8 mouse cellular contexts compared by ENCODE assay signal in genomic region chrX:7696954-7697381, GRCm38 (mm10). TPM values are rescaled to one million over a fixed set of nuclear protein-coding genes. Genes with fewer than 3 reads are reported as not detected.
DNase-seq lines count a peak whose midpoint lies in the region; ATAC-seq and TF ChIP-seq lines count a peak whose summit lies in the region.

Gpkow (plus strand) TSS chrX:7697131.

- no peak for TF ChIP-seq EP300 in MEL (IDR thresholded peaks at IDR 0.05; ENCODE audit: low read depth in 1 of 2, low read length in 2 of 2)

- ATAC-seq in forebrain, postnatal 0 days = peak; percentile 98
- ATAC-seq in lung, embryonic 15.5 days (ENCODE audit: borderline replicate concordance, extremely low read depth, low FRiP score, low TSS enrichment) = peak; percentile 95

- TF ChIP-seq POLR2A in MEL (IDR thresholded peaks at IDR 0.05; ENCODE audit: control insufficient read depth in 1 of 2, insufficient read depth in 1 of 2, low read depth in 1 of 2, low read length in 2 of 2, poor library complexity in 1 of 2) = peak; percentile 81 to 95
- TF ChIP-seq POLR2A in cerebellum, adult 2 months (IDR thresholded peaks at IDR 0.05; ENCODE audit: borderline replicate concordance, insufficient read depth, low read length) = peak; percentile 67; the same call in 1 of the 2 replicates

- H3K4me2 ChIP-seq in forebrain, postnatal 0 days (ENCODE audit: low read depth) = peak within 1 kb of the TSS; percentile 48
- H3K4me2 ChIP-seq in lung, embryonic 15.5 days = peak within 1 kb of the TSS; percentile 55

- peaks cover 0 to 6% of the 10 kb centered on the region in 2 experiments; a peak in 2 of 4 replicates for H3K36me3 ChIP-seq in MEL (ENCODE audit: control insufficient read depth in 1 of 2, insufficient read depth in 2 of 2, low read length in 2 of 2)
- H3K36me3 ChIP-seq in forebrain, postnatal 0 days (ENCODE audit: insufficient read depth) = no peaks in the 10 kb centered on the region
- peaks cover 13% of the 10 kb centered on the region for H3K36me3 ChIP-seq in lung, embryonic 15.5 days

- H3K27ac ChIP-seq in MEL (ENCODE audit: control insufficient read depth, low read depth, low read length) = peak within 1 kb of the TSS; percentile 40
- no peak within 1 kb of the TSS for H3K27ac ChIP-seq in cerebellum, adult 2 months (ENCODE audit: insufficient read depth, low read length)
- 0 out of 2 replicates have a peak within 1 kb of the TSS, but pooled peaks have one; percentile 35 for H3K27ac ChIP-seq in forebrain, postnatal 0 days (ENCODE audit: low read depth, low read length)
- no peak within 1 kb of the TSS for H3K27ac ChIP-seq in lung, embryonic 15.5 days

- H3K27me3 ChIP-seq in MEL (ENCODE audit: control insufficient read depth in 1 of 2, insufficient read depth in 2 of 2, low read length in 2 of 2) = no peaks in the 10 kb centered on the region
- H3K27me3 ChIP-seq in cerebellum, adult 2 months (ENCODE audit: control insufficient read depth, insufficient read depth, low read length) = no peaks in the 10 kb centered on the region
- H3K27me3 ChIP-seq in forebrain, postnatal 0 days (ENCODE audit: insufficient read depth, low read length) = no peaks in the 10 kb centered on the region
- H3K27me3 ChIP-seq in lung, embryonic 15.5 days = no peaks in the 10 kb centered on the region

- no peaks in the 10 kb centered on the region for H3K9me3 ChIP-seq in MEL (replicated peaks; ENCODE audit: insufficient read depth, low read length)
- no peaks in the 10 kb centered on the region for H3K9me3 ChIP-seq in forebrain, postnatal 0 days (ENCODE audit: low read length)
- no peaks in the 10 kb centered on the region for H3K9me3 ChIP-seq in lung, embryonic 15.5 days

- H3K4me1 ChIP-seq in MEL (ENCODE audit: control insufficient read depth in 1 of 2, insufficient read depth in 2 of 2, low read length in 2 of 2) = peaks cover 0 to 9% of the 10 kb centered on the region in 2 experiments; a peak in 1 of 4 replicates
- H3K4me1 ChIP-seq in cerebellum, adult 2 months (ENCODE audit: control insufficient read depth, insufficient read depth, low read length) = 0 out of 2 replicates have a peak, but pooled peaks cover 3% of the 10 kb centered on the region
- no peaks in the 10 kb centered on the region for H3K4me1 ChIP-seq in forebrain, postnatal 0 days (ENCODE audit: insufficient read depth)
- H3K4me1 ChIP-seq in lung, embryonic 15.5 days = no peaks in the 10 kb centered on the region

- H3K79me2 ChIP-seq in MEL (ENCODE audit: control insufficient read depth, insufficient read depth, low read length, poor library complexity) = peaks cover 23% of the 10 kb centered on the region

- no peak for TF ChIP-seq CTCF in MEL (IDR thresholded peaks at IDR 0.05 in 2 of 3, conservative IDR thresholded peaks at IDR 0.05 in 1 of 3; ENCODE audit: control insufficient read depth in 1 of 3, insufficient read depth in 1 of 3, low read depth in 2 of 3, low read length in 3 of 3, poor library complexity in 1 of 3, severe bottlenecking in 1 of 3)
- TF ChIP-seq CTCF in cerebellum, adult 2 months (IDR thresholded peaks at IDR 0.05; ENCODE audit: borderline replicate concordance, insufficient read depth, low read depth, low read length) = no peak
- no peak for TF ChIP-seq CTCF in forebrain, postnatal 0 days (IDR thresholded peaks at IDR 0.05; ENCODE audit: low read depth)

- DNase-seq in MEL (ENCODE audit: low read depth, low spot score) = peak; percentile 98
- DNase-seq in cerebellum, adult 2 months = peak; percentile 82 to 90
- DNase-seq in forebrain, postnatal 0 days = peak; percentile 92
- peak; percentile 77 for DNase-seq in heart, postnatal 4 days
- DNase-seq in layer of hippocampus, adult 8-10 months (ENCODE audit: low spot score in 2 of 2) = peak; percentile 77 to 85
- peak; percentile 82 for DNase-seq in ovary, adult 18-20 months (ENCODE audit: low spot score)
- DNase-seq in thymus, postnatal 0 days (ENCODE audit: low spot score) = peak; percentile 89

- H3K4me3 ChIP-seq in MEL (ENCODE audit: control insufficient read depth in 1 of 2, insufficient read depth in 1 of 2, low read depth in 2 of 2, low read length in 2 of 2) = peak within 1 kb of the TSS; percentile 81 to 82
- peak within 1 kb of the TSS; percentile 88 for H3K4me3 ChIP-seq in cerebellum, adult 2 months (replicated peaks; ENCODE audit: insufficient read depth, low read depth, low read length)
- peak within 1 kb of the TSS; percentile 50 for H3K4me3 ChIP-seq in forebrain, postnatal 0 days (ENCODE audit: low read depth, low read length)
- H3K4me3 ChIP-seq in lung, embryonic 15.5 days = peak within 1 kb of the TSS; percentile 60

- H3K9ac ChIP-seq in MEL (ENCODE audit: control insufficient read depth, low read depth, low read length, poor library complexity, severe bottlenecking) = peak within 1 kb of the TSS; percentile 75
- peak within 1 kb of the TSS; percentile 55 for H3K9ac ChIP-seq in forebrain, postnatal 0 days
- peak within 1 kb of the TSS; percentile 61 for H3K9ac ChIP-seq in lung, embryonic 15.5 days

- TF ChIP-seq RAD21 in MEL (IDR thresholded peaks at IDR 0.05; ENCODE audit: low read depth, low read length) = no peak

- WGBS in cerebellum, adult 2 months = 3% methylated on average over 33 of the region's 33 CpGs
- 23% methylated on average over 33 of the region's 33 CpGs for WGBS in forebrain, postnatal 0 days
- WGBS in lung, embryonic 15.5 days = 9% methylated on average over 33 of the region's 33 CpGs

TF ChIP-seq in MEL, 35 proteins besides CTCF, POLR2A, EP300 and RAD21 (continues in another document):
- TF ChIP-seq ZMIZ1 (IDR thresholded peaks at IDR 0.05; ENCODE audit: low read depth, low read length) = peak; percentile 75; the same call in 1 of the 2 replicates
- no peak for TF ChIP-seq ZKSCAN1 (IDR thresholded peaks at IDR 0.05; ENCODE audit: low read depth, low read length)
- no peak for TF ChIP-seq UBTF (IDR thresholded peaks at IDR 0.05; ENCODE audit: borderline replicate concordance, insufficient read depth, low read depth, low read length)
- no peak for TF ChIP-seq TAL1 (IDR thresholded peaks at IDR 0.05; ENCODE audit: low read length)
- peak; percentile 86; the same call in 1 of the 2 replicates for TF ChIP-seq BHLHE40 (IDR thresholded peaks at IDR 0.05; ENCODE audit: borderline replicate concordance, low read depth, low read length)
- TF ChIP-seq MEF2A (IDR thresholded peaks at IDR 0.05; ENCODE audit: extremely low read depth, insufficient replicate concordance, low read depth, low read length, poor library complexity, severe bottlenecking) = no peak
- TF ChIP-seq MAFK (IDR thresholded peaks at IDR 0.05; ENCODE audit: borderline replicate concordance, low read depth, low read length) = no peak
- TF ChIP-seq SMC3 (IDR thresholded peaks at IDR 0.05; ENCODE audit: low read depth, low read length) = no peak
- TF ChIP-seq NRF1 (IDR thresholded peaks at IDR 0.05; ENCODE audit: insufficient read depth, low read depth, low read length, poor library complexity, severe bottlenecking) = peak; percentile 68
- TF ChIP-seq CHD2 (IDR thresholded peaks at IDR 0.05; ENCODE audit: low read length) = no peak
- TF ChIP-seq GABPA (IDR thresholded peaks at IDR 0.05; ENCODE audit: low read depth, low read length) = no peak
- TF ChIP-seq MYB (IDR thresholded peaks at IDR 0.05; ENCODE audit: low read depth, low read length) = no peak
- peak; percentile 49 for TF ChIP-seq TCF12 (IDR thresholded peaks at IDR 0.05; ENCODE audit: low read depth, low read length)
- TF ChIP-seq MXI1 (IDR thresholded peaks at IDR 0.05; ENCODE audit: low read depth, low read length) = peak; percentile 78
- TF ChIP-seq POLR2AphosphoS5 (IDR thresholded peaks at IDR 0.05; ENCODE audit: borderline replicate concordance, low read depth, low read length) = no peak
- TF ChIP-seq ZC3H11A (IDR thresholded peaks at IDR 0.05; ENCODE audit: low read depth, low read length) = no peak
- TF ChIP-seq USF1 (IDR thresholded peaks at IDR 0.05; ENCODE audit: low read depth, low read length) = peak; percentile 60
- no peak for TF ChIP-seq ZNF384 (IDR thresholded peaks at IDR 0.05; ENCODE audit: low read depth, low read length)
- peak; percentile 95 for TF ChIP-seq ELF1 (IDR thresholded peaks at IDR 0.05; ENCODE audit: low read depth, low read length)
- no peak for TF ChIP-seq MAZ (IDR thresholded peaks at IDR 0.05; ENCODE audit: low read depth, low read length)
- TF ChIP-seq POLR2AphosphoS2 (IDR thresholded peaks at IDR 0.05; ENCODE audit: low read length) = peak; percentile 84; the same call in 1 of the 2 replicates
- peak; percentile 11; the same call in 1 of the 2 replicates for TF ChIP-seq GATA1 (IDR thresholded peaks at IDR 0.05; ENCODE audit: low read depth, low read length)
- peak; percentile 96 for TF ChIP-seq KAT2A (conservative IDR thresholded peaks at IDR 0.05; ENCODE audit: low read depth, low read length)
- peak; percentile 83; the same call in 1 of the 2 replicates for TF ChIP-seq MYC (IDR thresholded peaks at IDR 0.05; ENCODE audit: low read depth, low read length)
- no peak for TF ChIP-seq JUND (IDR thresholded peaks at IDR 0.05; ENCODE audit: low read depth, low read length)
- TF ChIP-seq TBP (IDR thresholded peaks at IDR 0.05; ENCODE audit: low read depth, low read length) = peak; percentile 82
- no peak; the same call in 1 of the 2 replicates for TF ChIP-seq RCOR1 (IDR thresholded peaks at IDR 0.05; ENCODE audit: low read depth, low read length)
- TF ChIP-seq NELFE (IDR thresholded peaks at IDR 0.05; ENCODE audit: low read depth, low read length) = peak; percentile 91
- no peak for TF ChIP-seq USF2 (IDR thresholded peaks at IDR 0.05; ENCODE audit: borderline replicate concordance in 1 of 2, insufficient read depth in 1 of 2, low read depth in 1 of 2, low read length in 2 of 2)
- no peak for TF ChIP-seq E2F4 (IDR thresholded peaks at IDR 0.05; ENCODE audit: borderline replicate concordance, low read depth, low read length)
- peak; percentile 97 for TF ChIP-seq SIN3A (IDR thresholded peaks at IDR 0.05; ENCODE audit: low read length)

RNA-seq across cellular contexts. Expression of gene Gpkow, which starts in this region (rescaled TPM):
- total RNA-seq in MEL (2012; rRNA removed) = 23.0 and 23.4 TPM in 2 replicates
- polyA plus RNA-seq in MEL (2012; ENCODE audit: insufficient read depth in 1 of 2, insufficient read length in 2 of 2, low read depth in 1 of 2, low replicate concordance in 2 of 2, missing spikeins in 1 of 2) = 100 to 1,000 TPM in 1 of 2 experiments, 10 to 100 TPM in 1; 37.0 to 539 TPM
- polyA plus RNA-seq in cerebellum, adult 2 months (2012; rRNA removed) = 30.5 and 33.1 TPM in 2 replicates
- total RNA-seq in forebrain, postnatal 0 days (2014; rRNA removed) = 15.9 and 21.0 TPM in 2 replicates
- 36.4 and 41.2 TPM in 2 replicates for polyA plus RNA-seq in forebrain, postnatal 0 days (2015; fragmentation: Nextera tagmentation; extraction: Ambion mirVana)
- 10 to 100 TPM; 26.1 to 26.4 TPM for total RNA-seq in heart, postnatal 4 days (2021)
- 10 to 100 TPM; 33.2 to 39.4 (median 35.8) TPM for total RNA-seq in layer of hippocampus, adult 8-10 months (2022)
- 46.9 and 49.1 TPM in 2 replicates for polyA plus RNA-seq in lung, embryonic 15.5 days (2015; fragmentation: Nextera tagmentation; extraction: Ambion mirVana)
- polyA plus RNA-seq in thymus, postnatal 0 days (2015; fragmentation: Nextera tagmentation; extraction: Ambion mirVana) = 28.8 and 28.9 TPM in 2 replicates

Comparison
In these comparisons a context has a peak if more than half of its experiments do, and no peak if none do; other contexts are left out.
1. H3K27ac ChIP-seq: peak in MEL (single experiment) and forebrain, postnatal 0 days (single experiment); none in cerebellum, adult 2 months (single experiment) and lung, embryonic 15.5 days (single experiment).
2. Peak in every context shown above with its lines, with median percentiles within 50 percentile points of each other: DNase-seq, H3K4me3 ChIP-seq and H3K9ac ChIP-seq.